ENCODE assay signal across 8 mouse cellular contexts in the genomic region with DNA sequence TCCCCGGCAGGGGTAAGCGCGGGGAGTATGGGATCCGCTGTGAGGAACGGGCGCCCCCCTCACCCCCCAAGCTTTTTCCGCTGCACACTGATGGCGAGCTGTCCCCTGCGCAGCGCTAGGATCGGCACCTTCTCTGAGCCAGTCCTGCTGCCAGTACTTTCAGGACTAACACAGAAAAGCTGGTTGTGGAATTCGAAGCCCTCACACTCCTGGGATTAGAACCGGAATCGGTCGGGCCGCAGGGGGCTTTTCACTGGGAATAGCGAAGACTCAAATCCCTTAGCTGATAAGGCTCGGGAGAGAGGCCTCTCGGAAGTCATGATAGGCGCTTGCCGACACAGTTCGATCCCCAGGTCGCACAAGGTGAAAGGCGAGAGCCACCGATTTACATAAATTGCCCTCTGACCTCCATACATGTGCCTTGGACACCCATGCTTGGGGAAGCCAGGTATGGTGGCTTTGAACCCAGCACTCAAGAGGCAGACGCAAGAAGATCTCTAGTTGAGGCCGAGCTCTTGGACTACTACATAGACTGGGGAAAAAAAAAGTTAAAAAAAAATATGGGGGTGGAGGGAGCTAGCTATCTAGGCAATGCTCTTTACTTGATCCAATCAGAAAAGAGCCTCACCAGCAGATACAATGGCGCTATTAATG. TPM values are rescaled to one million over a fixed set of nuclear protein-coding genes. Genes with fewer than 3 reads are reported as not detected.
DNase-seq lines count a peak whose midpoint lies in the region; ATAC-seq and TF ChIP-seq lines count a peak whose summit lies in the region.

No protein-coding gene starts in this region.

- no peak; the same call in 1 of the 2 replicates for ATAC-seq in liver, embryonic 13.5 days (ENCODE audit: low read depth)

- WGBS in heart, embryonic 10.5 days = 6% methylated on average over 28 of the region's 28 CpGs
- 6% methylated on average over 28 of the region's 28 CpGs for WGBS in liver, embryonic 13.5 days (ENCODE audit: insufficient replicate concordance)

- peaks cover 32% of the 10 kb centered on the region for H3K4me1 ChIP-seq in heart, embryonic 10.5 days
- 0 out of 2 replicates have a peak, but pooled peaks cover 3% of the 10 kb centered on the region for H3K4me1 ChIP-seq in embryonic fibroblast, embryonic 13.5 days (ENCODE audit: control insufficient read depth, insufficient read depth, low read length)
- H3K4me1 ChIP-seq in liver, embryonic 13.5 days (replicated peaks) = peaks cover 43% of the 10 kb centered on the region

- H3K4me2 ChIP-seq in liver, embryonic 13.5 days = peak overlapping the region; percentile 73

- no peaks in the 10 kb centered on the region for H3K9me3 ChIP-seq in heart, embryonic 10.5 days
- no peaks in the 10 kb centered on the region for H3K9me3 ChIP-seq in liver, embryonic 13.5 days (replicated peaks)

- H3K36me3 ChIP-seq in heart, embryonic 10.5 days = no peaks in the 10 kb centered on the region
- no peaks in the 10 kb centered on the region for H3K36me3 ChIP-seq in liver, embryonic 13.5 days

- no peak for TF ChIP-seq CTCF in embryonic fibroblast, embryonic 13.5 days (IDR thresholded peaks at IDR 0.05; ENCODE audit: borderline replicate concordance, insufficient read depth, low read length)

- H3K9ac ChIP-seq in liver, embryonic 13.5 days = peak overlapping the region; percentile 33; the same call in 1 of the 2 replicates

- H3K27ac ChIP-seq in heart, embryonic 10.5 days = peak overlapping the region; percentile 90
- peak overlapping the region; percentile 32 for H3K27ac ChIP-seq in embryonic fibroblast, embryonic 13.5 days (ENCODE audit: insufficient read depth, low read length)
- H3K27ac ChIP-seq in liver, embryonic 13.5 days = peak overlapping the region; percentile 68

- no peak for TF ChIP-seq POLR2A in embryonic fibroblast, embryonic 13.5 days (IDR thresholded peaks at IDR 0.05; ENCODE audit: low read depth, low read length)

- DNase-seq in heart, embryonic 10.5 days (ENCODE audit: low spot score) = no peak
- no peak for DNase-seq in heart, adult 9 months (ENCODE audit: low spot score in 2 of 2)
- DNase-seq in A20 (ENCODE audit: low read depth, low spot score) (peak; percentile 83), MN1 (ENCODE audit: low spot score) (no peak)
- DNase-seq in liver, embryonic 13.5 days = no peak
- no peak for DNase-seq in frontal cortex, postnatal 36 days (ENCODE audit: low spot score in 2 of 2)
- no peak for DNase-seq in adrenal gland, postnatal 14 days

- peaks cover 55% of the 10 kb centered on the region for H3K27me3 ChIP-seq in heart, embryonic 10.5 days (ENCODE audit: insufficient read depth, poor library complexity, severe bottlenecking)
- peaks cover 49% of the 10 kb centered on the region for H3K27me3 ChIP-seq in liver, embryonic 13.5 days

- peak overlapping the region; percentile 75 for H3K4me3 ChIP-seq in heart, embryonic 10.5 days
- peak overlapping the region; percentile 71 for H3K4me3 ChIP-seq in embryonic fibroblast, embryonic 13.5 days (ENCODE audit: insufficient read depth, low read length)
- H3K4me3 ChIP-seq in liver, embryonic 13.5 days (replicated peaks) = peak overlapping the region; percentile 60

RNA-seq across cellular contexts. Expression of a gene that starts 6.2 kb away (rescaled TPM):
- 16.0 and 21.9 TPM in 2 replicates for polyA plus RNA-seq in heart, embryonic 10.5 days (2016; fragmentation: Nextera tagmentation; extraction: Ambion mirVana)
- 30.7 and 31.3 TPM in 2 replicates for polyA plus RNA-seq in embryonic fibroblast, embryonic 13.5 days (2011; ENCODE audit: insufficient read length, low read depth, missing spikeins)
- polyA plus RNA-seq in liver, embryonic 13.5 days (2015; fragmentation: Nextera tagmentation; extraction: Ambion mirVana) = 10.8 and 12.0 TPM in 2 replicates
- total RNA-seq in adrenal gland, postnatal 14 days (2021) = 73.0 and 118 TPM in 2 replicates

RNA-seq across cellular contexts. Expression of a gene that starts 7.1 kb away (rescaled TPM):
- polyA plus RNA-seq in heart, embryonic 10.5 days (2016; fragmentation: Nextera tagmentation; extraction: Ambion mirVana) = 0.10 TPM in 1 of 2 replicates, not detected in the other
- not detected in 2 replicates for polyA plus RNA-seq in embryonic fibroblast, embryonic 13.5 days (2011; ENCODE audit: insufficient read length, low read depth, missing spikeins)
- polyA plus RNA-seq in liver, embryonic 13.5 days (2015; fragmentation: Nextera tagmentation; extraction: Ambion mirVana) = not detected in 2 replicates
- not detected in 2 replicates for total RNA-seq in adrenal gland, postnatal 14 days (2021)

RNA-seq across cellular contexts. Expression of a gene that starts 25.7 kb away (rescaled TPM):
- polyA plus RNA-seq in heart, embryonic 10.5 days (2016; fragmentation: Nextera tagmentation; extraction: Ambion mirVana) = not detected in 2 replicates
- not detected in 2 replicates for polyA plus RNA-seq in embryonic fibroblast, embryonic 13.5 days (2011; ENCODE audit: insufficient read length, low read depth, missing spikeins)
- polyA plus RNA-seq in liver, embryonic 13.5 days (2015; fragmentation: Nextera tagmentation; extraction: Ambion mirVana) = not detected in 2 replicates
- total RNA-seq in adrenal gland, postnatal 14 days (2021) = not detected in 2 replicates

RNA-seq across cellular contexts. Expression of a gene that starts 37.1 kb away (rescaled TPM):
- 0.46 TPM in 1 of 2 replicates, not detected in the other for polyA plus RNA-seq in heart, embryonic 10.5 days (2016; fragmentation: Nextera tagmentation; extraction: Ambion mirVana)
- not detected in 2 replicates for polyA plus RNA-seq in embryonic fibroblast, embryonic 13.5 days (2011; ENCODE audit: insufficient read length, low read depth, missing spikeins)
- 3.2 and 3.4 TPM in 2 replicates for polyA plus RNA-seq in liver, embryonic 13.5 days (2015; fragmentation: Nextera tagmentation; extraction: Ambion mirVana)
- not detected in 2 replicates for total RNA-seq in adrenal gland, postnatal 14 days (2021)

RNA-seq across cellular contexts. Expression of a gene that starts 52.0 kb away (rescaled TPM):
- 0.25 and 0.41 TPM in 2 replicates for polyA plus RNA-seq in heart, embryonic 10.5 days (2016; fragmentation: Nextera tagmentation; extraction: Ambion mirVana)
- not detected in 2 replicates for polyA plus RNA-seq in embryonic fibroblast, embryonic 13.5 days (2011; ENCODE audit: insufficient read length, low read depth, missing spikeins)
- 0.17 TPM in 1 of 2 replicates, not detected in the other for polyA plus RNA-seq in liver, embryonic 13.5 days (2015; fragmentation: Nextera tagmentation; extraction: Ambion mirVana)
- total RNA-seq in adrenal gland, postnatal 14 days (2021) = 1.7 and 3.3 TPM in 2 replicates

Comparison
In these comparisons a context has a peak if more than half of its experiments do, and no peak if none do; other contexts are left out.
1. H3K27ac ChIP-seq: peak in every context shown above with its lines; median percentile 90 in heart, embryonic 10.5 days; 68 in liver, embryonic 13.5 days; 32 in embryonic fibroblast, embryonic 13.5 days.